Mouse (Mus musculus): ENCODE measurements around the gene Cox6a2. TPM values are rescaled to one million over a fixed set of nuclear protein-coding genes. Genes with fewer than 3 reads are reported as not detected.

The Cox6a2 gene
- total and polyA plus RNA-seq, 2 experiments = 0.18 to 0.28 TPM

DNA sequence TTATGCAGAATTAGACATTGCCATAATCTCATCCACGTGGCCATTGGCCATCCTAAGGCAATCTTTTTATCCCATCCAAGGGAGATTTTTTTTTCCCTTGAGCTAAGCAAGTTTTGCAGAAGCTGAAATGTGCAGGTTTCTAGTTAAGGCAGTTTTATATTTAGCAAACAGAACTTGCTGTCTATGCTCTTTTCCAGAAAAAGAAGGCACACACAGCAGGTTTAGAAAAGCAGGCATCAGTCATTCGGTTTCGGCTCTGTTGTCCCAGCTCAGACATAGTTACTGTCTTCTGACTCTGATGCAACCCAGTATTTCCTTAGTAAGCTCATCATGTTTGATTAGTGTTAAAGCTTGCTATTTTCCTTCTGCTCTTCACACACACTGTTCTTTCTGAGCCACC lies 14.7 kb upstream of the Cox6a2 start:
- 81% methylated on average over 3 of the region's 3 CpGs for WGBS
- no peaks in the 10 kb centered on the region for H3K27me3 ChIP-seq (ENCODE audit: control insufficient read depth, insufficient read depth, low read length)
- H3K79me2 ChIP-seq (ENCODE audit: control insufficient read depth, insufficient read depth, low read length) = no peaks in the 10 kb centered on the region
- H3K36me3 ChIP-seq (ENCODE audit: control insufficient read depth, insufficient read depth, low read length) = no peaks in the 10 kb centered on the region
- H3K9ac ChIP-seq (ENCODE audit: low read depth, low read length) = no peak overlapping the region
- H3K4me3 ChIP-seq (ENCODE audit: insufficient read depth, low read depth, low read length) = no peak overlapping the region
- H3K27ac ChIP-seq (replicated peaks; ENCODE audit: insufficient read depth, low read depth, low read length) = no peak overlapping the region
- no peak for DNase-seq (ENCODE audit: extremely low read depth, low read depth, low spot score)
- no peaks in the 10 kb centered on the region for H3K4me1 ChIP-seq (ENCODE audit: control insufficient read depth, insufficient read depth, low read length)
- TF ChIP-seq CTCF (IDR thresholded peaks at IDR 0.05; ENCODE audit: low read depth, low read length) (no peak), POLR2A (IDR thresholded peaks at IDR 0.05; ENCODE audit: extremely low read depth, insufficient read depth, low read length) (no peak)

DNA sequence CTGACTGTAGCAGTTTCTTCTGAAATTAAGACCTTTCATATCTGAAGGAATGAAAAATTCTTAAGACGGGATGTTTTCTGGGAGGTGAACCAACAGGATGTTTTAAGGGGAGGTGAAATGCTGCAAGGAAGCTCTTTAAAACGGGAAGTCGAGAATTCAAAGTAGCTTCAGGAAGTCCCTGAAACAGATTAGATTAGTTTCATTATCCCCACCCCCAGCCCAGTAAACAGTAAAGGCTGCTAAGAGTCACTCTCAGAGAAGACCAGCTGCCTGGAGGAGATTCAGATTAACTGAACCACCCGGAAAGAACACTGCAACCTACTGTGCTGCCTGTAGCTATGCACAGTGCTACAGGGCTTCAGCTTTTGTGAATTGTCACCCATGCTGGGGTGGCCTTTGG lies 13.8 kb upstream of the Cox6a2 start:
- Histone ChIP-seq H3K27ac (replicated peaks; ENCODE audit: insufficient read depth, low read depth, low read length) (no peak overlapping the region), H3K4me1 (ENCODE audit: control insufficient read depth, insufficient read depth, low read length) (no peaks in the 10 kb centered on the region), H3K9ac (ENCODE audit: low read depth, low read length) (no peak overlapping the region), H3K27me3 (ENCODE audit: control insufficient read depth, insufficient read depth, low read length) (no peaks in the 10 kb centered on the region), H3K79me2 (ENCODE audit: control insufficient read depth, insufficient read depth, low read length) (no peaks in the 10 kb centered on the region), H3K36me3 (ENCODE audit: control insufficient read depth, insufficient read depth, low read length) (no peaks in the 10 kb centered on the region), H3K4me3 (ENCODE audit: insufficient read depth, low read depth, low read length) (no peak overlapping the region)
- 75% methylated on average over 4 of the region's 4 CpGs for WGBS
- DNase-seq (ENCODE audit: extremely low read depth, low read depth, low spot score) = no peak
- TF ChIP-seq POLR2A (IDR thresholded peaks at IDR 0.05; ENCODE audit: extremely low read depth, insufficient read depth, low read length) (no peak), CTCF (IDR thresholded peaks at IDR 0.05; ENCODE audit: low read depth, low read length) (no peak)

DNA sequence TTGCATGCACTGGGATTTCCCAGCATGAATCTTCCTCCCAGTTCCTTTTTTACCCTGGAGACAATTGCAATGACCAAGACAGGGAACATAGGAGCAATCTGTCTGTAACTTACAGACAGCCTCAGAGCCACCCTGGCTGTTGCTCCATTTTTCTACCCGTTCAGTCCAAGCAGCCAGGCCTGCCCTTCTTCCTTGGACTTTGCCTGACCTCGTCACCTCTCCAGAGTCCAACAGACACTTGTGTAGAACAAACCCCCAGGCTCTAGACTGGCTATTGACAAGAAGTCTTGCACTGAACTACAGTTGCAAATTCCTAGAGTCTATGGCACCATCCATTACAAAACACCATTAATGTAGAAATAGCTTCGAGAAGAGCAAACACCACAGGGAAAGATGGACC lies 3.6 kb upstream of the Cox6a2 start:
- Histone ChIP-seq H3K9ac (ENCODE audit: low read depth, low read length) (no peak overlapping the region), H3K4me3 (ENCODE audit: insufficient read depth, low read depth, low read length) (no peak overlapping the region), H3K36me3 (ENCODE audit: control insufficient read depth, insufficient read depth, low read length) (no peaks in the 10 kb centered on the region), H3K79me2 (ENCODE audit: control insufficient read depth, insufficient read depth, low read length) (no peaks in the 10 kb centered on the region), H3K27me3 (ENCODE audit: control insufficient read depth, insufficient read depth, low read length) (no peaks in the 10 kb centered on the region), H3K4me1 (ENCODE audit: control insufficient read depth, insufficient read depth, low read length) (no peaks in the 10 kb centered on the region), H3K27ac (replicated peaks; ENCODE audit: insufficient read depth, low read depth, low read length) (no peak overlapping the region)
- 48% methylated on average over 3 of the region's 3 CpGs for WGBS
- TF ChIP-seq POLR2A (IDR thresholded peaks at IDR 0.05; ENCODE audit: extremely low read depth, insufficient read depth, low read length) = no peak
- no peak for TF ChIP-seq CTCF (IDR thresholded peaks at IDR 0.05; ENCODE audit: low read depth, low read length)
- DNase-seq (ENCODE audit: extremely low read depth, low read depth, low spot score) = no peak

DNA sequence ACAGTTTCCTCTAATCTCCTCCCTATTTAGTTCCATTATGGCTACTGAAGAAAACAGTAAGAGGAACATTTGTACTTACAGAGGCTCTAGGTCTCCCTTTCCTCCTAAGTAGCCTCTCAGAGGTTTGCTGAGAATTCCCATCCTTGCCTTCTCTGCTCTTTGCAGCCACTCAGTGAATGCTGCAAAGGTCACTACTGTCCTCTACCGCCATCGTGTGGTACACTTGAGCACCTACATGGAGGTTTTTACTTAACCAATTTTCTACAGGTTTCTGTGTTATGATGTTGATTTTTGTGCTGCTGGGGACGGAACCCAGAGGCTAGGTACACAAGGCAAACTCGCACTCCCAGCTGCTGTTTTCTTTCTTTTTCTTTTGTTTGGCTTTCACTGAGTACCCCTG lies 2.0 kb upstream of the Cox6a2 start:
- no peak overlapping the region for H3K9ac ChIP-seq (ENCODE audit: low read depth, low read length)
- TF ChIP-seq POLR2A (IDR thresholded peaks at IDR 0.05; ENCODE audit: extremely low read depth, insufficient read depth, low read length) (no peak), CTCF (IDR thresholded peaks at IDR 0.05; ENCODE audit: low read depth, low read length) (peak; percentile 53; the same call in 1 of the 2 replicates)
- H3K27me3 ChIP-seq (ENCODE audit: control insufficient read depth, insufficient read depth, low read length) = no peaks in the 10 kb centered on the region
- no peaks in the 10 kb centered on the region for H3K79me2 ChIP-seq (ENCODE audit: control insufficient read depth, insufficient read depth, low read length)
- peak; percentile 51 for DNase-seq (ENCODE audit: extremely low read depth, low read depth, low spot score)
- WGBS = under 1% methylated on average over 4 of the region's 4 CpGs
- H3K4me3 ChIP-seq (ENCODE audit: insufficient read depth, low read depth, low read length) = no peak overlapping the region
- no peak overlapping the region for H3K27ac ChIP-seq (replicated peaks; ENCODE audit: insufficient read depth, low read depth, low read length)
- no peaks in the 10 kb centered on the region for H3K36me3 ChIP-seq (ENCODE audit: control insufficient read depth, insufficient read depth, low read length)
- H3K4me1 ChIP-seq (ENCODE audit: control insufficient read depth, insufficient read depth, low read length) = no peaks in the 10 kb centered on the region

DNA sequence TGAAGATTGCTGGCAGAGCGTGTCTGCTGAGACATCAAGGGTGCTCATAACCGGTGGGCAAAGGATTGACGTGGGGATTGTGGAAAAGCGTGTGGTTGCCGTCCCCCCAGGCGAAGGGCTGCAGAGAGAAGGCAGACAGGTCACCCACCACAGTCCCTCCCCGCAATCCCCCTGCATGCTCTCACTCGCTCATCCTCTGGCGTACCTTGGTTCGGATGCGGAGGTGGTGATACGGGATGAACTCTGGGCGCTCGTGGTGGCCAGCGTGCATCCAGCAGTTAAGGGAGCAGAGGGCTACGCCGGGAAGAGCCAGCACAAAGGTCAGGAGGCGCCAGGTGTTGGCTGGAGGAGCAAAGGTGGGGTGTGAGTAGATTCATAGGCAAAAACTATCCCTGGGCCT lies 492 bp downstream of the Cox6a2 start:
- no peak overlapping the region for H3K9ac ChIP-seq (ENCODE audit: low read depth, low read length)
- TF ChIP-seq POLR2A (IDR thresholded peaks at IDR 0.05; ENCODE audit: extremely low read depth, insufficient read depth, low read length) = no peak
- no peak for TF ChIP-seq CTCF (IDR thresholded peaks at IDR 0.05; ENCODE audit: low read depth, low read length)
- WGBS = 78% methylated on average over 18 of the region's 18 CpGs

DNA sequence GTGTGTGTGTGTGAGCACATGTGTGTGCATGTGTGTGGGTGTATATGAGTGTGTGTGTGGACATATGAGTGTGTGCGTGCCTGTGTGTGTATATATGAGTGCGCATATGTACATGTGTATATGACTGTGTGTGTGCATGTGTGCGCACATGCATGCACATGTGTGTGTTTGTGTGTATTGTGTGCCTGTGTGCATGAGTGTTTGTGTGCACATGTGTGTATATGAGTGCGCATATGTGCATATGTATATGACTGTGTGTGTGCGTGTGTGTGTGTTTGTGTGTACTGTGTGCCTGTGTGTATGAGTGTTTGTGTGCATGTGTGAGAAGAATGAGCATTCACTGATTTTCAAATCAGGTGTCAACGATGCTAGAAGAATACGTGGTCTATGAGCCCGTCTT lies 2.0 kb downstream of the Cox6a2 start:
- H3K27me3 ChIP-seq (ENCODE audit: control insufficient read depth, insufficient read depth, low read length) = no peaks in the 10 kb centered on the region
- 96% methylated on average over 8 of the region's 8 CpGs for WGBS
- no peak for DNase-seq (ENCODE audit: extremely low read depth, low read depth, low spot score)

More for the DNA sequence above, 492 bp downstream of the Cox6a2 start:
- H3K36me3 ChIP-seq (ENCODE audit: control insufficient read depth, insufficient read depth, low read length) = no peaks in the 10 kb centered on the region
- no peaks in the 10 kb centered on the region for H3K79me2 ChIP-seq (ENCODE audit: control insufficient read depth, insufficient read depth, low read length)
- DNase-seq (ENCODE audit: extremely low read depth, low read depth, low spot score) = no peak
- H3K27me3 ChIP-seq (ENCODE audit: control insufficient read depth, insufficient read depth, low read length) = no peaks in the 10 kb centered on the region
- no peak overlapping the region for H3K4me3 ChIP-seq (ENCODE audit: insufficient read depth, low read depth, low read length)
- H3K27ac ChIP-seq (replicated peaks; ENCODE audit: insufficient read depth, low read depth, low read length) = no peak overlapping the region
- no peaks in the 10 kb centered on the region for H3K4me1 ChIP-seq (ENCODE audit: control insufficient read depth, insufficient read depth, low read length)

More for the DNA sequence above, 2.0 kb downstream of the Cox6a2 start:
- H3K4me1 ChIP-seq (ENCODE audit: control insufficient read depth, insufficient read depth, low read length) = no peaks in the 10 kb centered on the region
- H3K27ac ChIP-seq (replicated peaks; ENCODE audit: insufficient read depth, low read depth, low read length) = no peak overlapping the region
- H3K4me3 ChIP-seq (ENCODE audit: insufficient read depth, low read depth, low read length) = no peak overlapping the region
- TF ChIP-seq CTCF (IDR thresholded peaks at IDR 0.05; ENCODE audit: low read depth, low read length) = no peak
- TF ChIP-seq POLR2A (IDR thresholded peaks at IDR 0.05; ENCODE audit: extremely low read depth, insufficient read depth, low read length) = no peak
- H3K9ac ChIP-seq (ENCODE audit: low read depth, low read length) = no peak overlapping the region
- H3K79me2 ChIP-seq (ENCODE audit: control insufficient read depth, insufficient read depth, low read length) = no peaks in the 10 kb centered on the region
- no peaks in the 10 kb centered on the region for H3K36me3 ChIP-seq (ENCODE audit: control insufficient read depth, insufficient read depth, low read length)

Data from liver, adult 2 months (tissue).